Mouse (Mus musculus): Measurements from ENCODE around the gene Nfkbia.

Gene Nfkbia

GRCm38 (mm10) chr12:55442861-55443850 lies 49.3 kb downstream of the Nfkbia start:
- ATAC-seq (ENCODE audit: low TSS enrichment): no peak

- no peak for ATAC-seq (ENCODE audit: low TSS enrichment)
These were observed 50.2 kb downstream of the Nfkbia start for GRCm38 (mm10) chr12:55442245-55442644.

GRCm38 (mm10) chr12:55440416-55440815 lies 52.0 kb downstream of the Nfkbia start:
- ATAC-seq (ENCODE audit: low TSS enrichment): no peak

Measured in frontal cortex, adult (tissue).